Mouse (Mus musculus): ENCODE measurements around the gene Cdk14. TPM values are rescaled to one million over a fixed set of nuclear protein-coding genes. Genes with fewer than 3 reads are reported as not detected.
A peak's percentile ranks its signal among the peaks of the same experiment; 100 is the strongest.

The Cdk14 gene
- polyA plus RNA-seq, 1 experiment from 2014 or later, result 29.9 TPM

- Histone ChIP-seq H3K4me2 (ENCODE audit: low read depth, low read length) (no peak overlapping the region), H3K36me3 (replicated peaks; ENCODE audit: control insufficient read depth, insufficient read depth, low read depth, low read length) (no peaks in the 10 kb centered on the region), H3K27me3 (ENCODE audit: control insufficient read depth, insufficient read depth, low read length) (no peaks in the 10 kb centered on the region), H3K9ac (replicated peaks; ENCODE audit: low read length) (no peak overlapping the region), H3K4me1 (ENCODE audit: control insufficient read depth, insufficient read depth, low read length) (no peaks in the 10 kb centered on the region), H3K4me3 (ENCODE audit: low read depth, low read length) (no peak overlapping the region), H3K9me3 (replicated peaks; ENCODE audit: control insufficient read depth, low read length) (no peaks in the 10 kb centered on the region), H3K27ac (replicated peaks; ENCODE audit: low read depth, low read length) (no peak overlapping the region)
- no peak for ATAC-seq (replicated peaks; ENCODE audit: insufficient number of reproducible peaks, low FRiP score, low TSS enrichment, low read depth)
- 78% methylated on average over 4 of the region's 4 CpGs for WGBS
- no peak for DNase-seq (ENCODE audit: low spot score)
Measured at GRCm38 (mm10) chr5:4993192-4993601, 426.9 kb downstream of the Cdk14 start.

- H3K27ac ChIP-seq (replicated peaks; ENCODE audit: low read depth, low read length), result no peak overlapping the region
- no peaks in the 10 kb centered on the region for H3K27me3 ChIP-seq (ENCODE audit: control insufficient read depth, insufficient read depth, low read length)
- WGBS, result 65% methylated on average over 2 of the region's 2 CpGs
- no peaks in the 10 kb centered on the region for H3K9me3 ChIP-seq (replicated peaks; ENCODE audit: control insufficient read depth, low read length)
- ATAC-seq (replicated peaks; ENCODE audit: insufficient number of reproducible peaks, low FRiP score, low TSS enrichment, low read depth) (no peak), DNase-seq (ENCODE audit: low spot score) (no peak)
- H3K36me3 ChIP-seq (replicated peaks; ENCODE audit: control insufficient read depth, insufficient read depth, low read depth, low read length), result no peaks in the 10 kb centered on the region
- no peak overlapping the region for H3K4me2 ChIP-seq (ENCODE audit: low read depth, low read length)
- no peak overlapping the region for H3K9ac ChIP-seq (replicated peaks; ENCODE audit: low read length)
- no peak overlapping the region for H3K4me3 ChIP-seq (ENCODE audit: low read depth, low read length)
- H3K4me1 ChIP-seq (ENCODE audit: control insufficient read depth, insufficient read depth, low read length), result no peaks in the 10 kb centered on the region
Measured at GRCm38 (mm10) chr5:4991023-4991422, 429.1 kb downstream of the Cdk14 start.

GRCm38 (mm10) chr5:4990237-4990636 lies 429.9 kb downstream of the Cdk14 start:
- H3K9ac ChIP-seq (replicated peaks; ENCODE audit: low read length), result no peak overlapping the region
- H3K4me3 ChIP-seq (ENCODE audit: low read depth, low read length), result no peak overlapping the region
- DNase-seq (ENCODE audit: low spot score) (no peak), ATAC-seq (replicated peaks; ENCODE audit: insufficient number of reproducible peaks, low FRiP score, low TSS enrichment, low read depth) (no peak)
- no peak overlapping the region for H3K4me2 ChIP-seq (ENCODE audit: low read depth, low read length)
- no peaks in the 10 kb centered on the region for H3K4me1 ChIP-seq (ENCODE audit: control insufficient read depth, insufficient read depth, low read length)
- no peak overlapping the region for H3K27ac ChIP-seq (replicated peaks; ENCODE audit: low read depth, low read length)
- H3K9me3 ChIP-seq (replicated peaks; ENCODE audit: control insufficient read depth, low read length), result no peaks in the 10 kb centered on the region
- H3K27me3 ChIP-seq (ENCODE audit: control insufficient read depth, insufficient read depth, low read length), result no peaks in the 10 kb centered on the region
- no peaks in the 10 kb centered on the region for H3K36me3 ChIP-seq (replicated peaks; ENCODE audit: control insufficient read depth, insufficient read depth, low read depth, low read length)
- WGBS, result 58% methylated on average over 5 of the region's 5 CpGs

- Histone ChIP-seq H3K4me1 (ENCODE audit: control insufficient read depth, insufficient read depth, low read length) (no peaks in the 10 kb centered on the region), H3K36me3 (replicated peaks; ENCODE audit: control insufficient read depth, insufficient read depth, low read depth, low read length) (no peaks in the 10 kb centered on the region), H3K27ac (replicated peaks; ENCODE audit: low read depth, low read length) (no peak overlapping the region), H3K9ac (replicated peaks; ENCODE audit: low read length) (no peak overlapping the region), H3K27me3 (ENCODE audit: control insufficient read depth, insufficient read depth, low read length) (no peaks in the 10 kb centered on the region), H3K9me3 (replicated peaks; ENCODE audit: control insufficient read depth, low read length) (no peaks in the 10 kb centered on the region), H3K4me2 (ENCODE audit: low read depth, low read length) (no peak overlapping the region), H3K4me3 (ENCODE audit: low read depth, low read length) (no peak overlapping the region)
- no peak for DNase-seq (ENCODE audit: low spot score)
- 83% methylated on average over 2 of the region's 2 CpGs for WGBS
- ATAC-seq (replicated peaks; ENCODE audit: insufficient number of reproducible peaks, low FRiP score, low TSS enrichment, low read depth), result no peak
Measured at GRCm38 (mm10) chr5:4986181-4986580, 433.9 kb downstream of the Cdk14 start.

- ATAC-seq (replicated peaks; ENCODE audit: insufficient number of reproducible peaks, low FRiP score, low TSS enrichment, low read depth) (no peak), DNase-seq (ENCODE audit: low spot score) (no peak)
- Histone ChIP-seq H3K4me1 (ENCODE audit: control insufficient read depth, insufficient read depth, low read length) (no peaks in the 10 kb centered on the region), H3K4me2 (ENCODE audit: low read depth, low read length) (no peak overlapping the region), H3K27me3 (ENCODE audit: control insufficient read depth, insufficient read depth, low read length) (no peaks in the 10 kb centered on the region), H3K27ac (replicated peaks; ENCODE audit: low read depth, low read length) (no peak overlapping the region), H3K36me3 (replicated peaks; ENCODE audit: control insufficient read depth, insufficient read depth, low read depth, low read length) (no peaks in the 10 kb centered on the region), H3K9me3 (replicated peaks; ENCODE audit: control insufficient read depth, low read length) (no peaks in the 10 kb centered on the region), H3K9ac (replicated peaks; ENCODE audit: low read length) (no peak overlapping the region), H3K4me3 (ENCODE audit: low read depth, low read length) (no peak overlapping the region)
- 88% methylated on average over 4 of the region's 4 CpGs for WGBS
Measured at GRCm38 (mm10) chr5:4979551-4979950, 440.6 kb downstream of the Cdk14 start.

GRCm38 (mm10) chr5:4973408-4973807 lies 446.7 kb downstream of the Cdk14 start:
- H3K27me3 ChIP-seq (ENCODE audit: control insufficient read depth, insufficient read depth, low read length), result no peaks in the 10 kb centered on the region
- H3K9ac ChIP-seq (replicated peaks; ENCODE audit: low read length), result no peak overlapping the region
- H3K27ac ChIP-seq (replicated peaks; ENCODE audit: low read depth, low read length), result no peak overlapping the region
- WGBS, result 88% methylated on average over 1 of the region's 1 CpGs
- H3K9me3 ChIP-seq (replicated peaks; ENCODE audit: control insufficient read depth, low read length), result no peaks in the 10 kb centered on the region
- H3K4me3 ChIP-seq (ENCODE audit: low read depth, low read length), result no peak overlapping the region
- ATAC-seq (replicated peaks; ENCODE audit: insufficient number of reproducible peaks, low FRiP score, low TSS enrichment, low read depth), result no peak
- H3K36me3 ChIP-seq (replicated peaks; ENCODE audit: control insufficient read depth, insufficient read depth, low read depth, low read length), result no peaks in the 10 kb centered on the region
- no peaks in the 10 kb centered on the region for H3K4me1 ChIP-seq (ENCODE audit: control insufficient read depth, insufficient read depth, low read length)
- H3K4me2 ChIP-seq (ENCODE audit: low read depth, low read length), result no peak overlapping the region
- DNase-seq (ENCODE audit: low spot score), result no peak

- Histone ChIP-seq H3K4me2 (ENCODE audit: low read depth, low read length) (no peak overlapping the region), H3K9ac (replicated peaks; ENCODE audit: low read length) (no peak overlapping the region), H3K4me1 (ENCODE audit: control insufficient read depth, insufficient read depth, low read length) (peaks cover 3% of the 10 kb centered on the region; the same call in 1 of the 2 replicates), H3K9me3 (replicated peaks; ENCODE audit: control insufficient read depth, low read length) (no peaks in the 10 kb centered on the region), H3K36me3 (replicated peaks; ENCODE audit: control insufficient read depth, insufficient read depth, low read depth, low read length) (no peaks in the 10 kb centered on the region), H3K27me3 (ENCODE audit: control insufficient read depth, insufficient read depth, low read length) (no peaks in the 10 kb centered on the region), H3K27ac (replicated peaks; ENCODE audit: low read depth, low read length) (no peak overlapping the region), H3K4me3 (ENCODE audit: low read depth, low read length) (no peak overlapping the region)
- 54% methylated on average over 15 of the region's 15 CpGs for WGBS
- DNase-seq (ENCODE audit: low spot score) (peak; percentile 90), ATAC-seq (replicated peaks; ENCODE audit: insufficient number of reproducible peaks, low FRiP score, low TSS enrichment, low read depth) (peak; percentile 69)
Measured at GRCm38 (mm10) chr5:4962063-4962610, 458.0 kb downstream of the Cdk14 start.

GRCm38 (mm10) chr5:4961636-4962035 lies 458.5 kb downstream of the Cdk14 start:
- no peaks in the 10 kb centered on the region for H3K9me3 ChIP-seq (replicated peaks; ENCODE audit: control insufficient read depth, low read length)
- H3K4me1 ChIP-seq (ENCODE audit: control insufficient read depth, insufficient read depth, low read length), result peaks cover 3% of the 10 kb centered on the region; the same call in 1 of the 2 replicates
- H3K4me3 ChIP-seq (ENCODE audit: low read depth, low read length), result no peak overlapping the region
- no peaks in the 10 kb centered on the region for H3K27me3 ChIP-seq (ENCODE audit: control insufficient read depth, insufficient read depth, low read length)
- H3K9ac ChIP-seq (replicated peaks; ENCODE audit: low read length), result no peak overlapping the region
- no peak overlapping the region for H3K27ac ChIP-seq (replicated peaks; ENCODE audit: low read depth, low read length)
- DNase-seq (ENCODE audit: low spot score), result no peak
- ATAC-seq (replicated peaks; ENCODE audit: insufficient number of reproducible peaks, low FRiP score, low TSS enrichment, low read depth), result no peak
- no peaks in the 10 kb centered on the region for H3K36me3 ChIP-seq (replicated peaks; ENCODE audit: control insufficient read depth, insufficient read depth, low read depth, low read length)
- H3K4me2 ChIP-seq (ENCODE audit: low read depth, low read length), result no peak overlapping the region
- WGBS, result 84% methylated on average over 1 of the region's 1 CpGs

Data from embryonic facial prominence, embryonic 11.5 days (tissue).